Comparison of ENCODE assay signal across 10 mouse cellular contexts in the genomic region with DNA sequence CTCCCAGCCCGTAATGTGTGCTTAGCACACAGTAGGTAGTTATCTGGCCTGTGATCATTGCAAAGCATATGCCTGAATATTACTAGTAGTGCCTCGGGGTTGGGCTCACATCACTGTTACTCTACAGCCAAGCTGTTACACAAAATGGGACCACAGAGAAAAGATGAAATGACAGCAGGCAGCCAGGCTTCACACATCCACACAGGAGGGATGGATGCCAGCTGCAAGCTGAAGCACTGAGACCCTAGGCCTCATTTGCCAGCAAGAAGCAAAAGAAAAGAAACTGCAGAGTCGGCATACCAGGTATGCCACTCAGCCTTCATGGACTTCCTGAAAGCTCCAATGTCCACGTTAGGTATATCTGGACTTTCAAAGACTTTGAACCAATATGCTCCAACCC. TPM values are rescaled to one million over a fixed set of nuclear protein-coding genes. Genes with fewer than 3 reads are reported as not detected.
A peak's percentile ranks its signal among the peaks of the same experiment; 100 is the strongest.
DNase-seq lines count a peak whose midpoint lies in the region; ATAC-seq lines count a peak whose summit lies in the region.
"Had no signal": no experiment of that assay in that cellular context is flagged by ENCODE, and none has a peak within 500 bp of the region (broad histone marks: within the 10 kb centered on the region; RNA-seq: fewer than 3 reads in every experiment).

No protein-coding gene starts in this region.

- WGBS in forebrain, embryonic 10.5 days: 83% methylated on average over 4 of the region's 4 CpGs
- WGBS in forebrain, embryonic 11.5 days: 80% methylated on average over 4 of the region's 4 CpGs
- 84% methylated on average over 4 of the region's 4 CpGs for WGBS in neural tube, embryonic 12.5 days
- WGBS in limb, embryonic 13.5 days: 83% methylated on average over 4 of the region's 4 CpGs

- H3K9me3 ChIP-seq in forebrain, embryonic 10.5 days: no peaks in the 10 kb centered on the region
- H3K9me3 ChIP-seq in forebrain, embryonic 11.5 days (ENCODE audit: control insufficient read depth, low read length): no peaks in the 10 kb centered on the region
- H3K9me3 ChIP-seq in neural tube, embryonic 12.5 days: no peaks in the 10 kb centered on the region
- no peaks in the 10 kb centered on the region for H3K9me3 ChIP-seq in limb, embryonic 13.5 days
- H3K9me3 ChIP-seq: lung, embryonic 15.5 days had no signal

- peaks cover 42% of the 10 kb centered on the region for H3K36me3 ChIP-seq in forebrain, embryonic 10.5 days (replicated peaks)
- H3K36me3 ChIP-seq in forebrain, embryonic 11.5 days (ENCODE audit: control insufficient read depth, insufficient read depth, low read length): no peaks in the 10 kb centered on the region; the same call in 1 of the 2 replicates
- peaks cover 10% of the 10 kb centered on the region; the same call in 1 of the 2 replicates for H3K36me3 ChIP-seq in neural tube, embryonic 12.5 days
- peaks cover 48% of the 10 kb centered on the region for H3K36me3 ChIP-seq in limb, embryonic 13.5 days

- no peak for ATAC-seq in forebrain, embryonic 11.5 days (replicated peaks; ENCODE audit: low FRiP score)
- ATAC-seq in neural tube, embryonic 12.5 days (ENCODE audit: low FRiP score, low read depth): no peak
- ATAC-seq in limb, embryonic 13.5 days (ENCODE audit: low FRiP score, low read depth): no peak
- no peak for ATAC-seq in CD4-positive, CD25-positive, alpha-beta regulatory T cell, adult 4 months

- no peak for DNase-seq in forebrain, embryonic 10.5 days (ENCODE audit: extremely low spot score, low spot score)
- no peak for DNase-seq in forebrain, embryonic 11.5 days (ENCODE audit: low spot score)
- no peak for DNase-seq in neural tube, embryonic 10.5 days (ENCODE audit: extremely low spot score, low spot score)
- no peak for DNase-seq in urinary bladder, postnatal 10 days (ENCODE audit: low spot score)
- DNase-seq in left cerebral cortex, adult 11 months (ENCODE audit: low spot score): no peak
- DNase-seq: kidney, adult 2 months had no signal

- H3K4me1 ChIP-seq in forebrain, embryonic 10.5 days: peaks cover 39% of the 10 kb centered on the region
- peaks cover 11% of the 10 kb centered on the region; the same call in 1 of the 2 replicates for H3K4me1 ChIP-seq in forebrain, embryonic 11.5 days (replicated peaks; ENCODE audit: control insufficient read depth, insufficient read depth, low read length)
- peaks cover 30% of the 10 kb centered on the region for H3K4me1 ChIP-seq in neural tube, embryonic 12.5 days
- H3K4me1 ChIP-seq in limb, embryonic 13.5 days: peaks cover 30% of the 10 kb centered on the region

- H3K4me3 ChIP-seq in forebrain, embryonic 10.5 days: peak overlapping the region; percentile 59; the same call in 1 of the 2 replicates
- H3K4me3 ChIP-seq in forebrain, embryonic 11.5 days (ENCODE audit: low read depth, low read length): no peak overlapping the region; the same call in 1 of the 2 replicates
- H3K4me3 ChIP-seq in neural tube, embryonic 12.5 days: no peak overlapping the region
- peak overlapping the region; percentile 48; the same call in 1 of the 2 replicates for H3K4me3 ChIP-seq in limb, embryonic 13.5 days

- H3K9ac ChIP-seq in forebrain, embryonic 11.5 days (ENCODE audit: low read length): no peak overlapping the region
- peak overlapping the region; percentile 55; the same call in 1 of the 2 replicates for H3K9ac ChIP-seq in neural tube, embryonic 12.5 days
- H3K9ac ChIP-seq in limb, embryonic 13.5 days: no peak overlapping the region

- H3K27ac ChIP-seq in forebrain, embryonic 10.5 days: no peak overlapping the region
- H3K27ac ChIP-seq in forebrain, embryonic 11.5 days (ENCODE audit: low read depth, low read length): no peak overlapping the region
- no peak overlapping the region for H3K27ac ChIP-seq in neural tube, embryonic 12.5 days
- no peak overlapping the region for H3K27ac ChIP-seq in limb, embryonic 13.5 days
- H3K27ac ChIP-seq: lung, embryonic 15.5 days had no signal

- H3K4me2 ChIP-seq in forebrain, embryonic 11.5 days (ENCODE audit: low read depth, low read length, severe bottlenecking): no peak overlapping the region; the same call in 1 of the 2 replicates
- H3K4me2 ChIP-seq in neural tube, embryonic 12.5 days (replicated peaks): peak overlapping the region; percentile 91; the same call in 1 of the 2 replicates
- H3K4me2 ChIP-seq in limb, embryonic 13.5 days (replicated peaks): peak overlapping the region; percentile 89

- peaks cover 63% of the 10 kb centered on the region for H3K27me3 ChIP-seq in forebrain, embryonic 10.5 days (ENCODE audit: poor library complexity, severe bottlenecking)
- H3K27me3 ChIP-seq in forebrain, embryonic 11.5 days (ENCODE audit: control insufficient read depth, insufficient read depth, low read length): peaks cover 20% of the 10 kb centered on the region
- peaks cover 42% of the 10 kb centered on the region for H3K27me3 ChIP-seq in neural tube, embryonic 12.5 days (replicated peaks)
- peaks cover 39% of the 10 kb centered on the region for H3K27me3 ChIP-seq in limb, embryonic 13.5 days

RNA-seq across cellular contexts. Expression of gene Sh2b3, which starts 9.6 kb away (rescaled TPM):
- 5.4 and 5.5 TPM in 2 replicates for polyA plus RNA-seq in forebrain, embryonic 10.5 days (2016; fragmentation: Nextera tagmentation; extraction: Ambion mirVana)
- polyA plus RNA-seq in forebrain, embryonic 11.5 days (2014; fragmentation: Nextera tagmentation; extraction: Ambion mirVana): 9.1 and 9.8 TPM in 2 replicates
- polyA plus RNA-seq in neural tube, embryonic 12.5 days (2016; fragmentation: Nextera tagmentation; extraction: Ambion mirVana): 11.3 and 12.9 TPM in 2 replicates
- 11.7 and 12.5 TPM in 2 replicates for polyA plus RNA-seq in limb, embryonic 13.5 days (2015; fragmentation: Nextera tagmentation; extraction: Ambion mirVana)
- polyA plus RNA-seq in CD4-positive, CD25-positive, alpha-beta regulatory T cell, adult 4 months (2017; shearing (Covaris generic)): 10 to 100 TPM; 10.2 to 12.1 TPM

RNA-seq across cellular contexts. Expression of gene Pheta1, which starts 20.9 kb away (rescaled TPM):
- 45.3 and 47.8 TPM in 2 replicates for polyA plus RNA-seq in forebrain, embryonic 10.5 days (2016; fragmentation: Nextera tagmentation; extraction: Ambion mirVana)
- 35.7 and 38.4 TPM in 2 replicates for polyA plus RNA-seq in forebrain, embryonic 11.5 days (2014; fragmentation: Nextera tagmentation; extraction: Ambion mirVana)
- polyA plus RNA-seq in neural tube, embryonic 12.5 days (2016; fragmentation: Nextera tagmentation; extraction: Ambion mirVana): 47.1 and 49.8 TPM in 2 replicates
- 38.5 and 43.4 TPM in 2 replicates for polyA plus RNA-seq in limb, embryonic 13.5 days (2015; fragmentation: Nextera tagmentation; extraction: Ambion mirVana)
- under 1 TPM; 0.47 to 0.86 TPM for polyA plus RNA-seq in CD4-positive, CD25-positive, alpha-beta regulatory T cell, adult 4 months (2017; shearing (Covaris generic))

Comparison
In these comparisons a context has a peak if more than half of its experiments do, and no peak if none do; other contexts are left out.
1. H3K4me3 ChIP-seq: peak in forebrain, embryonic 10.5 days (single experiment) and limb, embryonic 13.5 days (single experiment); none in forebrain, embryonic 11.5 days (single experiment) and neural tube, embryonic 12.5 days (single experiment).
2. RNA of gene Pheta1, which starts 20.9 kb away (polyA plus RNA-seq): 45.3 to 47.8 TPM in forebrain, embryonic 10.5 days, 47.1 to 49.8 TPM in neural tube, embryonic 12.5 days, 38.5 to 43.4 TPM in limb, embryonic 13.5 days and 35.7 to 38.4 TPM in forebrain, embryonic 11.5 days; 0.47 to 0.86 TPM in CD4-positive, CD25-positive, alpha-beta regulatory T cell, adult 4 months; every median in the first group is over 10 times any median in the second.